Mouse (Mus musculus): ENCODE results near the gene Ppp1r15a. TPM values are rescaled to one million over a fixed set of nuclear protein-coding genes. Genes with fewer than 3 reads are reported as not detected.

Gene Ppp1r15a
- total RNA-seq (2022), result 10 to 100 TPM; 29.2 to 62.8 (median 45.0) TPM

DNA sequence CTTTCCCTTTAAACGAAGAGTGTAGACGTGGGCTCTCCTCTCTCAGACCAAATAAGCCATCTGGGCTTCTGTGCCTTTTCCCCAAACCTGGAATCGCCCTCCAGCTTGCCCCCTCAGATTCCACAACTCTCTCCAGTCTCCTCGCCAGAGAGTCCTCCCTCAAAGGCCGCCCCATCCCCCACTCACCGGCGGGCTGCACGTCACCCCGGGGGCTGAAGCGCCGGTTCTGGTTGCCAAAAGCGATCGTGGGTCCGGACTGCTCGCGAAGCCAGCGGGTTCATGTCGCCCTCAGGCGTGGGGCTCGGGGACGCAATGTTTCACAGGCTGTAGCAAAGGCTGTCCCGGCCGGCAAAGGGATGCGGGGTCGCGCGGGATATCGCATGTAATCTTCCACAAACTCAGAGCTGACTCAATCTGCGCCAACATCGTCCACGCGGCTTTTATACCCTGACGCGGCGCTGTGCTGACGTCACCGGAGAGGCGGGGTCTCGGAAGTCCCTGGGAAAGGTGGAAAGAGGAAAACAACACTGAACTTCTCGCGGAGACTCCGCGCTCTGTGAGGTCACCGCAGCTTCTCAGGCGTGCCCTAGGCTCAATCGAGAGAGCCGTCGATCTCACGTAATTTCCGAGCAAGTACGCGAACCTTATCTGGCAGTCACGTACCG lies at the start of gene Ppp1r15a, which contains the start of gene Plekha4:
TSS of gene Ppp1r15a (minus strand) at position 460 of the 665 bp plus-strand sequence.
TSS of gene Plekha4 (plus strand) at position 522 of the 665 bp plus-strand sequence.
- DNase-seq, result peak; percentile 93

DNA sequence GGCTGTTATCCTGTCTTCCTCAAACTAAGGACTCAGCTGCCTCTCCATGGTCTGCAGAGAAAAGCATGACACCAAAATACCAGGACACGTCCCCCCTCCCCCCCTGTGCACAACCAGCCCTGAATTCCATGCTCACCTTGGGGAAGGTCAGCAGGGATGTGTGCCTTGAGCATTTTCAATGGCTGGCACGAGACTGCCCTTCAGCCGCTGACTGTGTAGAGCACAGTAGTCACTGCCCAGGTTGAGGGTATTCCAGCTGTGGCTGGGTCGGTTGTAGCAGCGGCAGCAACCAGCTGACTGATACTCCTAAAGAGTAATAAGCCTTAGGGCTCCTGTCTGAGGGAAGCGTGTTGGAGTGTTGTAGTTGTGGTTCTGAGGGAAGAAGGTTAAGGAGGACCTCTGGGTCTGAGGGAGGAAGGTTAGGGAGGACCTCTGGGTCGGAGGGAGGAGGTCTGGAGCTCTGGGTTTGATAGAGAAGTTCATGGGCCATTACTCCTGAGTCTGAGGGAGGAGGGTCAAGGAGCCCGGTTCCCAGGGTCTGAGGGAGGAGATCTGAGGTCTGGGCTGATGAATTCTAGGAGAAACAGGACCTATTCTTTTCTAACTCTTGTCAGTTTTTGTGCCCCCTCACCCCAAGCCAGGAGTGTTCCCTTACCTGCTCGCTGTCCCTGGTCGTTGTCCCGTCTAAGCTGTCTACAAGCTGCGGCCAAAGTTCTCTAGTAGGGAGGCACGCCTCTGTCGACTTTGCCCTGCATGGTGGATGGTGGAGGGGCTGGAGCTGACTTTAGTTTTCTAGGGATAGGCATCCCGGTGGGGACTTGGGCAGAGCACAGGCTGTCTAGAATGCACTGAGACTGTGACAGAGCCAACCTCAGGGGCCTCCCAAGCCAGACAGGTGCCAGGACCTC lies 48.7 kb upstream of the Ppp1r15a start:
- no peak for DNase-seq

DNA sequence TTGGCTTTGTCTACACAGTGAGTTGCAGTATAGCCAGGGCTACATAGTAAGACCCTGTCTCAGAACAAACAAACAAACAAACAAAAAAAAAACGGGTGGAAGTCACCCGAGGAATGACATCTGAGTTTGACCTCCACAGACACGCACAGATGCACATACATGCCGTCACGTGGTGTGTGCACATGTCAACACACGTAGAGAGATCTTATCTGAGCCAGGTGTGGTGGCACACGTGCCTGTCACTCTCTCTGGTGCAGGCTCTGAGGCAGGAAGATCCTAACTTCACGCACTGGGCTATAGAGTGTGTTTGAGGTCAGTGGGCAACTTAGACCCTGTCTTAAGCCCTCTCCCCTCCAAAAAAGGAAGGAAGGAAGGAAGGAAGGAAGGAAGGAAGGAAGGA lies 47.9 kb upstream of the Ppp1r15a start:
- DNase-seq, result no peak

DNA sequence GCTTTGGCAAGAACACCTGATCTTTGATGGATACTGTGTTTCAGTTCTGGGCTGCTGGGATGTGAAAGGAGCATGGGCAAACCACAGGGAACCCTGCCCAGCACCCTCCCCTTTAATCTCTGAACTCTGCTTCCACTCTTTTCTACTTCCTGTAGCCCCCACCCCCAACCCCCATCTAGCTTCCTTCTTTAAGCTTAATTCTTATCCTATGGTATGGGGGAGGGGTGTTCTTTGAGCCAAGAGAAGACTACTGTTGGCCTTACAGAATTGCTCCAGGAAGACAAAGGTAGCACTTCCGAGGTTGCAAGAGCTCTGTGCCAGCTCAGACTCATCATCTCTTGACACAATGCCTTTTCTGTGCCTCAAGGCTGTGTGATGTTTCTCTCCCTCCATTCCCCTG lies 45.9 kb upstream of the Ppp1r15a start:
- DNase-seq, result no peak

DNA sequence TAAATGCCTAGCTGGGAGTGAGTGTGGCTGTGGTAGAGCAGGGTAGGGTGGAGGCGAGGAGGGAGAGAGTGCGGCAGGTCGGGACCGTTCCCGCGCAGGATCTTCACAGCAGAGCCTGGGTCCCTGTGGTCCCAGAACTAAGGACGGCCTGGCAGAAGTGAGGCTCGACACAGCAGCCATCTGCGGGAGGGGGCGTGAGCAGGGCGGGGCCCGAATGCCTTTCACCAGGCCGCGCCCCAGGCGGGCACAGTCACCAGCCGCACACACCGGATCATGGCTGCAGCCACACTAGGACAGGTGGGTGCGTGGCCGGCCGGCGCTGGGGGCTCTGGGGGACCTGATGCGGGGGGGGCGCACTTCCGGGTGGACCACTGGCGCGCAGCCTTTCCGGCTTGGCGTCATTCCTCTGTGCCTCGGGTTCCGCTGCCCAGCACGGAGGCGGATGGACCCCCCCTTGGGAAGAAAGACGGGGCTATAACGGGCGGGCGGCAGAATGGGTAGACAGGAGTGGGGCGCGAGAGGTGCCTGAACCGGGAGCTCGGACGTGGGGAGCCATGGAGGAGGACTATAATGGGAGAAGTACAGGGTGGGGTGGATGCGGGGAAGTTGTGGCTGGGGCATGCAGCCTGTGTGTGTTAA lies 44.2 kb upstream of the Ppp1r15a start, which contains the start of gene Bcat2:
TSS of gene Bcat2 (plus strand) at position 51 of the 639 bp plus-strand sequence.
- peak; percentile 79 for DNase-seq

DNA sequence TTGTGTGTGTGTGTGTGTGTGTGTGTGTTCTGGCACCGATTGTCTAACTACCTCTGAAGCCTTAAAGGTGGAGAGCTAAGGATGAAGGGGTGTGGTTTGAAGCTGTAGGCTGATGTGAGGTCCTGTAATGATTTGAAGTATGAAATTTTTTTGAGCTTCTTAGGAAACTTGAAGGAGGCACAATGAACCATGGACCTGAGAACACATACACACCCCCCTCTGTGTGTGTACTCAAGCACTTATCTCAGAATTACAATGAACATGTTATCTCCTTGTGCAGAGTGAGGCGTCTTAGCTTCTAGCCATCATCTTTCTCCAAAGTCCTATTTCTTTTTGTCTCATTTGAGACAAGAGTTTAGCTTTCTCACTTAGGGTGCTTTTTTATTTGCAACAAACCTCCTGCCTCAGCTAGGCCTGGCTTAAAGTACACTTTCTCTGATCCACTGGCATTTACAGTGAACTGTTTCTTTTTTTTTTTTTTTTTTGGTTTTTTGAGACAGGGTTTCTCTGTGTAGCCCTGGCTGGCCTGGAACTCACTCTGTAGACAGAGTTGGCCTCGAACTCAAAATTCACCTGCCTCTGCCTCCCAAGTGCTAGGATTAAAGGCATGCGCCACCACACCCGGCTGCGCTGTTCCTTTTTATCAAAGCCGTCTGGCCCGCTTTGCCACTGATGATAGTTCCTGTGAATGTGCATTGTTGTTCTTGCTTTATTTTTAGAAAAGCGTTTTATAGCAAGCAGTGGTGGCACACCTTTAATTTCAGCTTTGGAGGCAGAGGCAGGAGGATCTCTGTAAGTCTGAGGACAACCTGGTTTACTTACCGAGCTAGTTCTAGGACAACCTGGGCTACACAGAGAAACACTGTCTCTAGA lies 42.8 kb upstream of the Ppp1r15a start:
- DNase-seq, result no peak

DNA sequence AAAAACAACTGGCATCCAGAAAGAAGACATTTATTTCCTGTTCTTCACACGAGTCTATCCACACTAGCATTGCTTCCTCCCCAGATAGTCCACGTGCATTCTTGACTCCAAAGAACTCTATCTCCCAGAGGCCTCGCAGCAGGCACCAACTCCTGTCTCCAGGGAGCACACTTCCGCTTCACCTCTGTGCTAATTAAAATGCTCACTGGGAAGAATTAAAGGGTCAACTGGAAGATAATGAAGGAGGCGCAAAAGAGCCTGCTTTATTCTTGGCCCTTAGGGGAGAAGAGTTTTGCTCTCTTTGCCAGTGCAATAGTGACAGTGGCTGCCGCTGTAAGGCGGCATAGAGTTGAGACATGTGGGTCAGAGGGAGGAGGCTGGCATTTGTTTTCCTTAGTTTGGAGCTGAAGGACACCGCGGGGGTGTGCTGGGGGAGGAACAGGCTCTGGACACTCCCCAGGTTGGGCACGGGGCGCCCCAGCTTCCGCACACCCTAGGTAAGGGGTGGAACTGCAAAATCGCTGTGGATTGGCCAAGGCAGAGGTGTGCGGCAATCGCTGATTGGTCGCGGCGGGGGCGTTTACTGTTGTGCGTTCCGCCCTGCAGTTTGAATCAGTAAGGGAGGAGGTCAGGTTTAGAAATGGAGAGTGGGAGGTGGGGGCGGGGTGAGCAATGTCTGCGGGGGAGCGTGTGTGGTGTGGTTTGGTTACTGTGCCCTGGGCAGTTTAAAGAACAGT lies 41.9 kb upstream of the Ppp1r15a start:
- DNase-seq, result peak; percentile 96

DNA sequence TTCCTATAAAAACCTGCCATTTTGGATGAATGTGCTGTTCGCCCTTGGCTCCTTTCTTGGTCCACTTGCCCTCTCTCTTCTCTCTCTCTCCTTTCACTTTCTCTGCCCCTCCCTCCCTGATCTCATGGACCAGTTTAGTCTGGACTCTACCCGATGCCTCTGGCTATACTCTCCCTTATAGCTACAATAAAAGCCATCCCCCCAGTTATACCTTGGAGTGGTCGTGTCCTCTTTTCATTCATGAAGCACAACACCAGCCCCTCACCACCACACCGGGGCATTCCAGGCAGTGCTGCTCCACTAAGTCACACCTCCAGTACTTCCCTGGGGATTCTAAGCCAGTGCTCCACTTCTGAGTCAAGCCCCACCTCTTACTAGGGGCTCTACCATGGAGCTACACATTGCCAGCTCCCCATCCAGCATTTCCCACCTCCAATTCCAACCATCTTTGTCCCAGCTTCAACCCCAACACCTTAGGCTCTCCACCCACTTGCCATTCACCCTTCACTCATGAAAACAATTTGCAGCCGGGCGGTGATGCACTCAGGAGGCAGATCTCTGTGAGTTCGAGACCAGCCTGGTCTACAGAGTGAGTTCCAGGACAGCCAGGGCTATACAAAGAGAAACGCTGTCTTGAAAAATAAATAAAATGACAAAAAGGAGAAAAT lies 41.2 kb upstream of the Ppp1r15a start:
- DNase-seq, result no peak

DNA sequence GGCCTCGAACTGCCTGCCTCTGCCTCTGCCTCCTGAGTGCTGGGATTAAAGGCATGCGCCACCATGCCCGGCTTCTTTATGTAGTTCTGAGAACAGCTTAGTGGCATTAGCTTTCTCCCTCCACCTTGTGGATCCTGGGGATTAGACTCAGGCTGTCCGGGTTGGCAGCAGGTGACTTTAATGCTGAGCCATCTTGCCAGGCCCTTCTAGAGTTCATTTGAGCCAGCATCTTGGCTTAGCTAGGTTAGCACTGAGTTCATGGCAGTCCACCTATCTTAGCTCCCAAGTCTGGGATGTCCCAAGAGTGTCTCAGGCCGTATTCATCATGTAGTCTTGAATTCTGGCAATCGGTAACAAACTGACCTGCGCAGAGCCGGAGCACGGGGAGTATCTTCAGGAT lies 39.4 kb upstream of the Ppp1r15a start:
- no peak for DNase-seq

DNA sequence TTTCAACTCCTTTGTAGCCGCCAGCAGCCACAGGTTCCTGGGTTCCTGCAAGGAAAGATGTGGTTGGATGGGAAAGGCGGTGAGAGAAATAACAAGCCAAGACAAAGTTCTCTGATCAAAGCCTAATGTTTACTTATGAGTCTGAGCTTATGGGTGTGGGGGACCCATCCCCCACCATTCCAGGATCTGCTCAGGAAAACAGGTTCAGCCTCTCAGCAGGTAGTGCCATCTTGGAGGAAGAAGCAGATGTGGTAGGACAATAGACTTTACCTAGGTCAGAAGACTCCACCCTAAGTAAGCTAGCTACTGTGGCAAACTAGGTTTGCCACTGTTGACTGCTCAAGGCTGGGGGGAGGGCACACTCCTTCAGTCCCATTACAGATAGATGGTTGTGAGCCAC lies 38.7 kb upstream of the Ppp1r15a start:
- no peak for DNase-seq

DNA sequence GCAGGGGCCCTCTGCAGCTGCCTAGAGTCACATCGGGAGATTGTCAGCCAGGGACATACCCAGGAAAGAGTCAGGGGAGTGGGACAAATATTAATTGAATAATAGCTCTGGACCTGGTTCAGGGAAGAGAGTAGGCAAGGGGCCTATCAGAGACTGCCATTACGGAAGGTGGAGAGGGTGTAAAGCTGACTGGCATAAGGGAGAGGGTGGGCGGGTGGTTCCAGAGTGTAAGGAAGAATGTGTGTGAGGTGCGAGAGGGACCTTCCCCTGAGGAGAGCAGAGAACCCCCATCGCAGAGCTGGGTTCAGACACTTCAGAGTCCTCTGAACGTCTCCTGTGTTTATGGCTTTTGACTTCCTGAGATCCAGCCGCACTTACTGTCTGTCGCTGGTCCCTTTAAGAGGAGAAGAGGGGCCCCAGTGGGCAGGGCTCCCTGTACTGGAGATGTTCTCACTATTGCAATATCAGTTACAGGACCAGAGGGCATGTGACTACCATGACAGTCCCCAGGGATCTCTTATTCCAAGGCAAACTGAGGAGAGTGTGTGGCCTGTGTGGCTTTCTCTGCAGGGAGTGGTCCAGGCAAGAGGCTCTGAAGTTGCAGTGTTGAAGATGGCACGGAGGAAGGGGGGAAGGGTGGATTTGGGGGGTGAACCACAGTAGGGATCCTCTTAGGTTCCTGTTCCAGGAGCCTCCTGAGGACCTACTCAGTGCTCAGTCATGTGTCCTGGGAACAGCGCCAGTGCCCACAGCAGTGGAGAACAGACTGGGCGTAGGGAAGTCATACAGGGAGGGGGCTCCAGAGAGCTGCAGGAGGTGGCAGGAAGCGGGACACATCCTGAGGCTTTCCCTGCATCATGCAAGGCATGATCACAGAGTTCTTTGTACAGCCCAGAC lies 35.8 kb upstream of the Ppp1r15a start:
- no peak for DNase-seq

DNA sequence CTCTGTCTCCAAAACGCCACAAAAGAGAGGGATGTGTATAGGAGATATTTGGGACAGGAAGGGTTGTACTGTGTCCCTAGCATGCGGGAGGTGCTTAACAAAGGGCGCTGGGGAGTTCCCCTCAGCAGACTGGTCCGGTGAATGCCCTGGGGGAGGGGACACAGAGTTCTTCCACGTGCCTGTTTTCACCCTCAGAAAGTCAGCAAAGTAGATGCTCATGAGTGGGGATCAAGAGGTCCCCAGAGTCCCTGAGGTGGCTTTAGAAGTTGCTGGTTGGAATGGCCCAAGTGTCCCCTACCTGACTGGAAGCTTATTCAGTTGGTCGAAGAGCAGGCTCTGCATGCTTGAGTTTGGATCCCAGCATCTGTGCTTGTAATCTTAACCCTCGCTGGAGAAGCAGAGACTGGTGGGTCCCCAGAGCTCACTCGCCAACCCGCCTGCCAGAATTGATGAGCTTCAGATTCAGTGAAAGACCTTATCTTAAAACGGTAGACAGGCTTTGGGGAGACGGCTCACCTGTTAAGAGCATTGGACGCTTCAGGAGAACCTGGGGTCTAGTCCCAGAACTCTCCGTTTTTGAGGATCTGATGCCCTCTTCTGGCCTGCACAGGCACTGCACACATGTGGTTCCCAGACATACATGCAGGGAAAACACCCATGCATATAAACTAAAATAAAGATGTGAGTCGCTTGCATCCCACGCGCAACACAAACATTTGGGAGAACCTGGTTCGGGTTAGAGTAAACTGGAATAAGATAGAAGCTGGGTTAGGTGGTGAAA lies 35.0 kb upstream of the Ppp1r15a start:
- DNase-seq, result no peak

DNA sequence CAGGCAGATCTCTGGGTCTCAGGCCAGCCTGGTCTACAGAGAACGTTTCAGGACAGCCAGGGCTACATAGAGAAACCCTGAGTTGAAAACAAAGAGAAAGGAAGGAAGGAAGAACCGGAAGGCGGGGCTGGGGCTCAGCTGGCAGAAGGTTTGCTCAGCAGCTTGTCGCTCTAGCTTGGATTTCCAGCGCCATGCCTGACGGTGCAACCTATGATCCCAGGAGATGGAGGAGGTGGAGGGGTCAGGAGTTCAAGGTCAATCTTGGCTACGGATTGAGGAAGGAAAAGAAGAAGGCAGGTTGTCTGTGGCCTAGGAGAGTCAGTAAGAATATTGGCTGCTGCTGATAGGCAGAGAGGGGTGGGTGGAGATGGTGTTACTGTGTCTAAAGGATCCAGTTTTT lies 34.2 kb upstream of the Ppp1r15a start:
- DNase-seq, result no peak

DNA sequence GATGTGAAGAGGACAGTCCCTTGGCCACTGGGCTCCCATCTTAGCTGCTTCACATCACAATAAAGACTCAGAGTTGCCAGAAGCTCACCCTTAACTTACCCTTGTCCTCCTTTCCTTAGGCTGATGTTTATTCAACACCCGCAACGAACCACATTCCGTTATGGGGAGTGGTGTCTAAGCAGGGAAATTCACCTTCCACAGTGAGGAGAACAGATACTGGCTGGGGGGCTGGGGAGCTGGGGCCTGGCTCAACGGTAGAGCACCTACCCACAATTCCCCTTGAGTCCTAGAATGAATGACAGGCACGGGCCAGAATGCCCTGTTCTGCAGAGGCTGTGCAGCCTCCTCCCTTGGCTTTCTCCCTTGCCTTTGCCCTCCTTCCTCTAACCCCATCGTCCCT lies 32.8 kb upstream of the Ppp1r15a start:
- DNase-seq, result no peak

DNA sequence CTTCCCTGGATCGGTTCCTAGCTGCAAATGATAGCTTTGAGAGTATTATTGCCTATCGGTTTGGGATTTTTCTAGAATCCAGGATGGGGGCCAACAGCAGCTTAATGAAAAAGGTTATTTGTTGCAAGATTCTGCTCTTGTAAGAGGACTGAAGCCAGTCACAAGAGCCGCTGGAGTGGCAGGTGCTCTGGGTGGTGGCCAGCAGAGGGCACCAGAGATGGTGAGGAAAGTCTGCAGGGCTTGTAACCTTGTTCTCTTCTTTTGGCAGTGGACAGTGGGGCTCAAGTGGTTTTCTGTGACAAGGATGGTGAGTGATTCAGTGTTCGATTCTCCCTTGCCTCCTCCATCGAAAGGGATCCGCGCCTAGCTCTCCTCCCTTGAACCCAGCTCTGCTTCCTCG lies 29.7 kb upstream of the Ppp1r15a start:
- peak; percentile 74 for DNase-seq

DNA sequence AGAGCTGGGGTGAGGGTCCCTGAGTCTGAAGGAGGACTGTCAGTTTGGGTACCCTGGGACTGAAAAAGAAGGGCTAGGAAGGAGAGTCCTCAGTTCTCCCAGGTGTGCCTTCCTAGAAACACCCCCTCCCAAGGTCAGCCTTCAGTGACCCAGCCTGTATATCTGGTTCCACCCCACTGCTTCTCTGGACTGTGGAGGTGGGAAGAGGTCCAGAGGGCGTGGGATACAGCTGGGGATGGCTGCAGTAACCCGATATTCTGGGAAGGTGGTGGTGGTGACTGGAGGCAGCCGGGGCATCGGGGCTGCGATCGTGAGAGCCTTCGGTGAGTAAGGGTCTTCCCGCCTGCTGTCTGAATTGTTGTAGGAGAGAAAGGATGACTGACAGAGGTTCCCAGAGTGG lies 28.7 kb upstream of the Ppp1r15a start, which contains the start of gene Hsd17b14:
TSS of gene Hsd17b14 (plus strand) at position 150 of the 400 bp plus-strand sequence.
- DNase-seq, result no peak

DNA sequence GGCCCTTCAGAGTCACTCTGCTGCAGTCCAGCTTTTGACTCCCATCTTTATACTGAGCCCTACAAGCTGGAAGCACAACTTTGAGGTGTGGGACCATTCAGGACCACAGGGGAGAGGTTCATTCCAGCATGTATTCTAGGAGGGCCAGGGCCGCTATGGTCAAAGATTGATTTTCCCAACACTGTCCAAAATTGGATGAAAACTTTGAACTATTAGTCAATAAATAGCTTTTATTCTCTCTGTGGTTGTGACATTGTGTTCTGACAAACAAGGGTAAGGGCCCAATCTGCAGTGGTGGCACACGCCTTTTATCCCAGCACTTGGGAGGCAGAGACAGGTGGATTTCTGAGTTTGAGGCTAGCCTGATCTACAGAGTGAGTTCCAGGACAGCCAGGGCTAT lies 27.9 kb upstream of the Ppp1r15a start:
- DNase-seq, result no peak

DNA sequence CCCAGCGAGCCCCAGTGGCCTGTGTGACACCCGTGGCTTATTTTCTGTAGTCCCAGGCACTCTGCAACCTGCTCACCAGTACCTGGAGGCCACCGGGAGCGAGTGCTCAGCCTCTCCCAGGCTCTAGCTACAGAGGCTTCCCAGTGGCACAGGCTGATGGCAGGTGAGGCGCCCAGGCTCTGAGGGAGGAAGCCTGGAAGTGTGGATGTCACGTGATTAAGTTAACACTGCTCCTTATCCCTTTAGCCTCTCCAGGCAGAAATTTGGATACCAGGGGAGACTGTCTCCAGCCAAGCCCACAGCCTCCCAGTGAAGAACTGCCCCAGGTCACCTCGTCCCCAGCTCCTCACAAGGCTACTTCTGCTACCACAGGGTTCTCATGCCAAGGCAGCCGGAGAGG lies 27.5 kb upstream of the Ppp1r15a start:
- no peak for DNase-seq

DNA sequence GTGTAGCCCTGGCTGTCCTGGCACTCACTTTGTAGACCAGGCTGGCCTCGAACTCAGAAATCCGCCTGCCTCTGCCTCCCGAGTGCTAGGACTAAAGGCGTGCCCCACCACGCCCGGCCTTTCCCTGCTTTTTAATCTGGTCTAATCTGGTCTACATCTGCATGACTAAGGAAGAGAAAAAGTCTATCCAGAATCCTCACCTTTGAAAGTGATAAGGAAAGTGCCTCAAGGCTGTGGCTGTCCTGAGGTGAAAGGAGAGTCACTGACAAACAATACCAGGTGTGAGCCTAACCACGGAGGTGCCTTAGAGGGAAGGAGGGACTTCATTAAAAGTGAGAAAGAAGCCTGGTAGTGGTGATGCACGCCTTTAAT lies 25.4 kb upstream of the Ppp1r15a start:
- no peak for DNase-seq

Data from adrenal gland, adult 8-10 months (tissue).